Mouse (Mus musculus): Measurements from ENCODE around the gene Ddrgk1. TPM values are rescaled to one million over a fixed set of nuclear protein-coding genes. Genes with fewer than 3 reads are reported as not detected.

The Ddrgk1 gene
- polyA plus RNA-seq, 1 experiment = 80.4 TPM

DNA sequence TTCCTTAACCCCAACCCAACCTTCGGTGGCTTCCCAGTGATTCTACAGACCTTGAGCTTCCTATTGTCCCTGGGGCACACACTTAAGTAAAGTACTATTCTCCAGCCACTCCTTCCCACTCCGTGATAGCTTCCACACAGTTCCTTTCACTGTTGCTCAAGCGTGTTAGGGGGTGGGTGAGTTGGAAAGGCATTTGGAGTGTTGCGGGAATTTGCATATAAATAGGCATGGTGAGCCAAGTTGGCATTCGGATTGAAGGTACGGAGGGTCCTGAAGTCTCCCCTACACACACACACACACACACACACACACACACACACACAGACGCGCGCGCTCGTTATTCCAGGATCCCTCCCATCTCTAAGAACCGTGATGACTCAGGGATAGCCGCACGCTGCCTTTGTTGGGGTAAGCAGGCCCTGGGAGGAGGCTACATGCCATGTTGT, 33.4 kb upstream of the Ddrgk1 start:
- Histone ChIP-seq H3K27me3 (ENCODE audit: control insufficient read depth, insufficient read depth, insufficient read length) (no peaks in the 10 kb centered on the region), H3K79me3 (ENCODE audit: low read depth) (no peaks in the 10 kb centered on the region)

GRCm38 (mm10) chr2:130697153-130697810, 32.8 kb upstream of the Ddrgk1 start, which contains the start of gene Slc4a11:
Gene Slc4a11, minus strand, starts transcription at chr2:130697519.
- Histone ChIP-seq H3K36me3 (ENCODE audit: control insufficient read depth, insufficient read depth) (no peaks in the 10 kb centered on the region), H3K79me2 (ENCODE audit: control insufficient read depth, insufficient read depth) (no peaks in the 10 kb centered on the region), H3ac (ENCODE audit: control insufficient read depth, insufficient read length, low read depth) (peak within 1 kb of the TSS; percentile 87), H3K4me3 (ENCODE audit: insufficient read depth, poor library complexity, severe bottlenecking) (peak within 1 kb of the TSS; percentile 41), H3K79me3 (ENCODE audit: low read depth) (no peaks in the 10 kb centered on the region), H3K27me3 (ENCODE audit: control insufficient read depth, insufficient read depth, insufficient read length) (no peaks in the 10 kb centered on the region)
- TF ChIP-seq MAX (IDR thresholded peaks at IDR 0.05) (peak; percentile 54), CEBPB (IDR thresholded peaks at IDR 0.05; ENCODE audit: low read depth) (no peak)

More for the DNA sequence above, 33.4 kb upstream of the Ddrgk1 start:
- Histone ChIP-seq H3K79me2 (ENCODE audit: control insufficient read depth, insufficient read depth) (no peaks in the 10 kb centered on the region), H3K36me3 (ENCODE audit: control insufficient read depth, insufficient read depth) (no peaks in the 10 kb centered on the region), H3K4me3 (ENCODE audit: insufficient read depth, poor library complexity, severe bottlenecking) (peak overlapping the region; percentile 41), H3ac (ENCODE audit: control insufficient read depth, insufficient read length, low read depth) (peak overlapping the region; percentile 87)
- peak; percentile 34 for TF ChIP-seq MAX (IDR thresholded peaks at IDR 0.05)
- no peak for TF ChIP-seq CTCF (IDR thresholded peaks at IDR 0.05; ENCODE audit: control insufficient read depth, insufficient read depth, insufficient read length)

DNA sequence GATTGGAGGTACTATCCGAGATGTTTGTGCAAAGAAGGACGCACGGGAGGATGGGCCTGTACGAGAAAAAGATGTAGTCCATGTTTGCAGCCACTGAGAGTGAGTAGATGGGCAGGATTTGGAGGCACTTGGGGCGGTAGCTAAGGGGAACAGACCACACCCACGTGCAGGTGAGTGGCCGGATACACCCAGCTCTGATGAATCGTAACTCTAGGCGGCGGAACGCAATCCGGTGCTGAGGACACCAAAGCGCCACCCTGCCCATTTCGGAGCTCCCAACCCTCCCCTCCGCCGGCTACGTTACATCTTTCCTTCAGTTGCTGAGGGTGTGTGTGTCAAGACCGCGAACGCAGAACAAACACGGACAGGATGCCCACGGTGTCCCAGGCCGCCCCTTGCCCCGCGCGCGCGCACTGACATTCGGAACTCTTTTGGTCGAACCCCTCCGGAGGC, 32.3 kb upstream of the Ddrgk1 start:
- Histone ChIP-seq H3K27me3 (ENCODE audit: control insufficient read depth, insufficient read depth, insufficient read length) (no peaks in the 10 kb centered on the region), H3K4me3 (ENCODE audit: insufficient read depth, poor library complexity, severe bottlenecking) (peak overlapping the region; percentile 41), H3ac (ENCODE audit: control insufficient read depth, insufficient read length, low read depth) (peak overlapping the region; percentile 87), H3K36me3 (ENCODE audit: control insufficient read depth, insufficient read depth) (no peaks in the 10 kb centered on the region), H3K79me3 (ENCODE audit: low read depth) (no peaks in the 10 kb centered on the region), H3K79me2 (ENCODE audit: control insufficient read depth, insufficient read depth) (no peaks in the 10 kb centered on the region)
- TF ChIP-seq MAX (IDR thresholded peaks at IDR 0.05) (no peak), CEBPB (IDR thresholded peaks at IDR 0.05; ENCODE audit: low read depth) (no peak), MYOD1 (IDR thresholded peaks at IDR 0.05; ENCODE audit: control insufficient read depth, insufficient read length, low read depth) (no peak)

DNA sequence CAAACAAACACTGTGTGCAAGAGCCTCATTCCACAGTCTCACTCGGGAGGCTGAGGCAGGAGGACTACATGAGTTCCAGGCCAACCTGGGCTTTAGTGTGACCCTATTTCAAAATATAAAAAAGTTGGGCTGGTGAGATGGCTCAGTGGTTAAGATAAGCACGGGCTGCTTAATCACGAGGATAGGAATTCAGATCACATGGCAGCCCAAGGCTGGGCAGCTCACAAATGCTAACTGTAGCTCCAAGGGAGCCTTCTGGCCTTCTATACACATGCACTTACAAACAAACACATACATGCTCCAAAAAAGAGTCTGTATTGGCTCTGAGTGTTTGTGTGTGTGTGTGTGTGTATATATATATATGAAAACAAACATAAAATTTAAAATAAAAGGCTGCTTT, 29.1 kb upstream of the Ddrgk1 start:
- no peak overlapping the region for H3K4me3 ChIP-seq (ENCODE audit: insufficient read depth, poor library complexity, severe bottlenecking)
- H3K79me3 ChIP-seq (ENCODE audit: low read depth) = no peaks in the 10 kb centered on the region
- TF ChIP-seq MYOG (IDR thresholded peaks at IDR 0.05; ENCODE audit: control insufficient read depth, extremely low read depth, insufficient read length) = no peak
- no peak for TF ChIP-seq MYOD1 (IDR thresholded peaks at IDR 0.05; ENCODE audit: control insufficient read depth, insufficient read length, low read depth)
- TF ChIP-seq FOSL1 (IDR thresholded peaks at IDR 0.05; ENCODE audit: insufficient read depth, low read length, poor library complexity, severe bottlenecking) = no peak
- TF ChIP-seq CTCF (IDR thresholded peaks at IDR 0.05; ENCODE audit: control insufficient read depth, insufficient read depth, insufficient read length) = no peak
- no peak for TF ChIP-seq MAX (IDR thresholded peaks at IDR 0.05)
- TF ChIP-seq CEBPB (IDR thresholded peaks at IDR 0.05; ENCODE audit: low read depth) = no peak
- TF ChIP-seq USF1 (IDR thresholded peaks at IDR 0.05; ENCODE audit: low read depth) = no peak
- no peak overlapping the region for H3ac ChIP-seq (ENCODE audit: control insufficient read depth, insufficient read length, low read depth)
- no peaks in the 10 kb centered on the region for H3K27me3 ChIP-seq (ENCODE audit: control insufficient read depth, insufficient read depth, insufficient read length)
- H3K36me3 ChIP-seq (ENCODE audit: control insufficient read depth, insufficient read depth) = no peaks in the 10 kb centered on the region
- H3K79me2 ChIP-seq (ENCODE audit: control insufficient read depth, insufficient read depth) = no peaks in the 10 kb centered on the region

DNA sequence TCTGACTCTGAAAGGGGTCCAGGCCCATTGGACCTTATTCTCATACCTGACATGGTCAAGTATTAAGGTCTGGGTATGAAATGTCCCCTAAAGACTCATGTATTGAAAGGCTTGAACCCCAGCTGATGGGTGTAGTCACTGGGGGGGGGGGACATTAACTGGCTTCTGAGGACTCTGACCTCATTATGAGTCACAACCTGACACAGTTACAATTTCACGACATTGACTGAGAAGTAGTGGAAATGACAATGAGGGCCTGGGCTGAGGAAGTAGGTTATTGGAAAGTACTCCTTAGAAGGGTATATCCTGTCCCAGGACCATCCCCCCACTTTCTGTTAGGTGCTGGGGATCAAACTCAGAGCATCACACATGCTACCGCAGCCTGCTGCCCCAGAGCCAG, 24.6 kb upstream of the Ddrgk1 start:
- Histone ChIP-seq H3K27me3 (ENCODE audit: control insufficient read depth, insufficient read depth, insufficient read length) (no peaks in the 10 kb centered on the region), H3K4me3 (ENCODE audit: insufficient read depth, poor library complexity, severe bottlenecking) (no peak overlapping the region), H3K79me3 (ENCODE audit: low read depth) (no peaks in the 10 kb centered on the region), H3K79me2 (ENCODE audit: control insufficient read depth, insufficient read depth) (no peaks in the 10 kb centered on the region), H3ac (ENCODE audit: control insufficient read depth, insufficient read length, low read depth) (no peak overlapping the region), H3K36me3 (ENCODE audit: control insufficient read depth, insufficient read depth) (peaks cover 5% of the 10 kb centered on the region)
- TF ChIP-seq FOSL1 (IDR thresholded peaks at IDR 0.05; ENCODE audit: insufficient read depth, low read length, poor library complexity, severe bottlenecking) (no peak), CEBPB (IDR thresholded peaks at IDR 0.05; ENCODE audit: low read depth) (no peak), MAX (IDR thresholded peaks at IDR 0.05) (no peak), USF1 (IDR thresholded peaks at IDR 0.05; ENCODE audit: low read depth) (no peak), MYOG (IDR thresholded peaks at IDR 0.05; ENCODE audit: control insufficient read depth, extremely low read depth, insufficient read length) (no peak), MYOD1 (IDR thresholded peaks at IDR 0.05; ENCODE audit: control insufficient read depth, insufficient read length, low read depth) (no peak), CTCF (IDR thresholded peaks at IDR 0.05; ENCODE audit: control insufficient read depth, insufficient read depth, insufficient read length) (no peak)

GRCm38 (mm10) chr2:130685426-130685825, 21.0 kb upstream of the Ddrgk1 start:
- no peak for TF ChIP-seq USF1 (IDR thresholded peaks at IDR 0.05; ENCODE audit: low read depth)
- no peak for TF ChIP-seq MYOG (IDR thresholded peaks at IDR 0.05; ENCODE audit: control insufficient read depth, extremely low read depth, insufficient read length)
- no peak for TF ChIP-seq MYOD1 (IDR thresholded peaks at IDR 0.05; ENCODE audit: control insufficient read depth, insufficient read length, low read depth)
- TF ChIP-seq CEBPB (IDR thresholded peaks at IDR 0.05; ENCODE audit: low read depth) = no peak
- no peak for TF ChIP-seq FOSL1 (IDR thresholded peaks at IDR 0.05; ENCODE audit: insufficient read depth, low read length, poor library complexity, severe bottlenecking)
- no peak for TF ChIP-seq CTCF (IDR thresholded peaks at IDR 0.05; ENCODE audit: control insufficient read depth, insufficient read depth, insufficient read length)
- no peak for TF ChIP-seq MAX (IDR thresholded peaks at IDR 0.05)
- Histone ChIP-seq H3K79me3 (ENCODE audit: low read depth) (no peaks in the 10 kb centered on the region), H3K4me3 (ENCODE audit: insufficient read depth, poor library complexity, severe bottlenecking) (no peak overlapping the region), H3K27me3 (ENCODE audit: control insufficient read depth, insufficient read depth, insufficient read length) (no peaks in the 10 kb centered on the region), H3ac (ENCODE audit: control insufficient read depth, insufficient read length, low read depth) (no peak overlapping the region), H3K79me2 (ENCODE audit: control insufficient read depth, insufficient read depth) (no peaks in the 10 kb centered on the region), H3K36me3 (ENCODE audit: control insufficient read depth, insufficient read depth) (peaks cover 39% of the 10 kb centered on the region)

All from C2C12 (cell line).